Mouse (Mus musculus) sigmoid colon, adult 10 weeks (tissue): ENCODE measurements around the gene Ing3. TPM values are rescaled to one million over a fixed set of nuclear protein-coding genes. Genes with fewer than 3 reads are reported as not detected.

ENCODE experiments used
- polyA plus RNA-seq: library from polyadenylated mRNA; stranded (reverse); fragments of 350-450 nt; fragmentation: Illumina TruSeq; extraction: RNeasy Lipid Tissue Mini Kit (QIAGEN cat#74804); gene quantifications from one replicate; pipeline ENCODE4 v1.2.3, GENCODE M21; 2014; ENCODE audit warnings: low read depth, low replicate concordance

Gene Ing3
- polyA plus RNA-seq = 36.2 TPM

DNA sequence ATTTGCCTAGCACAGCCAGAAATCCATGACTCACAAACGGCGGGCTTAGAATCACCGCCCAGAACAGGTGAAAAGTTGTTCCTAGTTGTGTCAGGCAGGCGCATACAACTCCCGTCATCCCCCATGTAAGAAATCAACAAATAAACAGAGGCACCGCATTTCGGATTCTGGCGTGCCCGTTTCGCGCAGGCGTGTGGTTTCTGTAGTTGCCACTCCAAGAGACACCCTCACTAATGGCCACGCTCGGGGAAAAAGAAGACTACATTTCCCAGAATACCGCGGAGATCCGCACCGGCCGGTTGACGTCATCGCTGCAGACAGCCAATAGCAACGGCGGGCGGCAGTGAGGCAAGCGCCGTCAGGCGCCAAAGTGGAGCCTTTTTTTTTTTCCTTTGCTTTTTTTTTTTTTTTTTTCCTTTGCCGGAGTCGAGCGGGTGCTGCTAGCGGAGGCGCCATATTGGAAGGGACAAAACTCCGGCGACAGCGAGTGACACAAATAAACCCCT, at the start of gene Ing3:
Ing3 (plus strand) TSS at position 346 of the 506 bp plus-strand sequence.

DNA sequence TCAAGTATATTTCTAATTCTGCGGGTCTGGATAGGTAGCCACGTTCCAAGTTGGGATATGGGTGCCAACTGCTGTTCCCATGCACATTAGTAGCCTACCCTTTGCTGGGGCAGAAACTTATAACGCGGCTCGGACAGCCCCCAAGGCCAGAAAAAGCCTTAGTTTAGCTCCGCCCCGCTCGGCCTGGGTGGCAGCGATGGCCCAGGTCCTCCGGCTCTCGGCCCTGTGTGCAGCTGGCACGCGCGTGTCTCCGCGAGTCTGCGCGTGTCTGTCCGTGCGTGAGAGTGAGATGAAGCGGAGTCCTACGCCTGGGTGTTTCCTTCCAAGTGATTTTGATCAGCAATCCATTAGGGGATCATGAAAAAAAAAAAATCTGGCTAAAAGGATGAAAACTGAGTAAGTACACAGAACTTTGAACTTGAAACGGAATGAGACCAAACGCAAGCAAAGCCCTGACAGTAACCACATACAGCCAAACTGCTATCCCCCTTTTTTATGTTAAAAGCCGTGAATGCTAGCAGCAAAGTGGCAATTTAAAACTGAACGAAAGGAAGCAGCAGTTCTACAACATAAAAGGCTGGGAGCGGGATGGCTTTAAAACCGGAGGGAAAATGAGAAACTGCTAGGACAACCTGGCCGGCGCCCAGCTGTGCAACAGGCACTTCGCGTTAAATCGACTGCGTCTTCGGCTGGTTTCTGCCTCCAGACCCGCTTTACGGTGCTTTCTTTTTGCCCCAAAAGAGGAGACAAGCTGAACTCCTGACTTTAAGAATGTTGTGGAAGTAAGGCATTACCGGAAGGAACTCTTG, 36.6 kb downstream of the Ing3 start, which contains the start of gene Cped1:
Cped1 (plus strand) TSS at position 185 of the 809 bp plus-strand sequence.

Other genes starting within 250 kb of the Ing3 start
- 176 TPM for gene Tspan12, start 97.1 kb upstream of the Ing3 start, polyA plus RNA-seq
- gene Cped1, start 36.3 kb downstream of the Ing3 start, polyA plus RNA-seq = 37.7 TPM